In the genomic region with DNA sequence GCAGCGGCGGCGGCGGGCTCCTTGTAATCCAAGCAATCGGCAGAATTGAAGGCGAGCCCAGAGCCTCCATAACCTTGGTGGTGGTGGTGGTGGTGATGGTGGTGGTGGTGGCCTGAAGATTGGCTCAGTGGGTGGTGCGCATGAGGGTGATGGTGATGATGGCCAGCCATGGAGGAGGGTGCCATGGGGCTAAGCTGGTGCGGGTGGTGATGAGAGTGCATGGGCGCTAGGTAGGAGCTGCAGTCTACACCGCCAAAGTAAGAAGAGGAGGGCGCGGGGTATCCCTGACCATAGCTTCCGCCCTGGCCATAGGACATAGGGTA, we compare ENCODE assay signal across 8 mouse cellular contexts. TPM values are rescaled to one million over a fixed set of nuclear protein-coding genes. Genes with fewer than 3 reads are reported as not detected.
DNase-seq lines count a peak whose midpoint lies in the region; ATAC-seq and TF ChIP-seq lines count a peak whose summit lies in the region.

No protein-coding gene starts in this region.

- no peak for DNase-seq in heart, postnatal 36 days
- no peak for DNase-seq in frontal cortex, adult 2 months (ENCODE audit: extremely low spot score in 1 of 2, low spot score in 1 of 2)

- H3K9me3 ChIP-seq in heart, embryonic 15.5 days (replicated peaks): no peaks in the 10 kb centered on the region
- H3K9me3 ChIP-seq in E14TG2a.4 (ENCODE audit: low read length): peaks cover 10% of the 10 kb centered on the region
- H3K9me3 ChIP-seq in forebrain, embryonic 12.5 days: no peaks in the 10 kb centered on the region
- H3K9me3 ChIP-seq in limb, embryonic 13.5 days: no peaks in the 10 kb centered on the region

- ATAC-seq in heart, embryonic 15.5 days (replicated peaks; ENCODE audit: insufficient number of reproducible peaks, insufficient read depth, low FRiP score, low read depth): no peak
- peak; percentile 0; the same call in 1 of the 2 replicates for ATAC-seq in forebrain, embryonic 12.5 days (ENCODE audit: low FRiP score)
- no peak for ATAC-seq in limb, embryonic 13.5 days (ENCODE audit: low FRiP score, low read depth)
- ATAC-seq in CD4-positive, CD25-positive, alpha-beta regulatory T cell, adult 4 months: no peak
- ATAC-seq in monocyte, adult 5-6 weeks (replicated peaks; ENCODE audit: insufficient number of reproducible peaks, low FRiP score, low TSS enrichment, poor library complexity, severe bottlenecking): no peak

- peaks cover 92% of the 10 kb centered on the region for H3K27me3 ChIP-seq in heart, embryonic 15.5 days
- H3K27me3 ChIP-seq in E14TG2a.4 (ENCODE audit: insufficient read depth, low read length): peaks cover 90% of the 10 kb centered on the region
- H3K27me3 ChIP-seq in forebrain, embryonic 12.5 days: peaks cover 57% of the 10 kb centered on the region
- H3K27me3 ChIP-seq in limb, embryonic 13.5 days: peaks cover 92% of the 10 kb centered on the region

- 3% methylated on average over 13 of the region's 13 CpGs for WGBS in heart, embryonic 15.5 days
- 17% methylated on average over 13 of the region's 13 CpGs for WGBS in forebrain, embryonic 12.5 days
- 2% methylated on average over 13 of the region's 13 CpGs for WGBS in limb, embryonic 13.5 days

- no peaks in the 10 kb centered on the region for H3K36me3 ChIP-seq in heart, embryonic 15.5 days
- H3K36me3 ChIP-seq in E14TG2a.4 (ENCODE audit: insufficient read depth, low read length): no peaks in the 10 kb centered on the region
- H3K36me3 ChIP-seq in forebrain, embryonic 12.5 days (replicated peaks): peaks cover 12% of the 10 kb centered on the region; the same call in 1 of the 2 replicates
- no peaks in the 10 kb centered on the region for H3K36me3 ChIP-seq in limb, embryonic 13.5 days

- no peak overlapping the region for H3K27ac ChIP-seq in heart, embryonic 15.5 days
- H3K27ac ChIP-seq in forebrain, embryonic 12.5 days: peak overlapping the region; percentile 86
- H3K27ac ChIP-seq in limb, embryonic 13.5 days: no peak overlapping the region

- intact Hi-C loops in heart, postnatal 36 days (cut with DNase I): no loop called here

- H3K4me3 ChIP-seq in heart, embryonic 15.5 days: peak overlapping the region; percentile 43
- peak overlapping the region; percentile 67 for H3K4me3 ChIP-seq in E14TG2a.4 (replicated peaks; ENCODE audit: low read length)
- peak overlapping the region; percentile 79 for H3K4me3 ChIP-seq in forebrain, embryonic 12.5 days (replicated peaks)
- H3K4me3 ChIP-seq in limb, embryonic 13.5 days: peak overlapping the region; percentile 32

- H3K4me1 ChIP-seq in heart, embryonic 15.5 days (replicated peaks): peaks cover 39% of the 10 kb centered on the region
- H3K4me1 ChIP-seq in E14TG2a.4 (replicated peaks; ENCODE audit: low read depth, low read length): peaks cover 55% of the 10 kb centered on the region
- H3K4me1 ChIP-seq in forebrain, embryonic 12.5 days: peaks cover 72% of the 10 kb centered on the region
- H3K4me1 ChIP-seq in limb, embryonic 13.5 days: peaks cover 33% of the 10 kb centered on the region

- peak overlapping the region; percentile 69 for H3K4me2 ChIP-seq in heart, embryonic 15.5 days
- peak overlapping the region; percentile 78 for H3K4me2 ChIP-seq in forebrain, embryonic 12.5 days
- H3K4me2 ChIP-seq in limb, embryonic 13.5 days (replicated peaks): peak overlapping the region; percentile 57

- 0 out of 2 replicates have a peak overlapping the region, but pooled peaks have one; percentile 7 for H3K9ac ChIP-seq in heart, embryonic 15.5 days
- H3K9ac ChIP-seq in forebrain, embryonic 12.5 days: peak overlapping the region; percentile 97
- no peak overlapping the region for H3K9ac ChIP-seq in limb, embryonic 13.5 days

- no peak for TF ChIP-seq CTCF in E14TG2a.4 (conservative IDR thresholded peaks at IDR 0.05; ENCODE audit: low read length)

RNA-seq across cellular contexts. Expression of a gene that starts 6.4 kb away (rescaled TPM):
- 0.15 and 0.46 TPM in 2 replicates for polyA plus RNA-seq in heart, embryonic 15.5 days (2015; fragmentation: Nextera tagmentation; extraction: Ambion mirVana)
- total RNA-seq in heart, postnatal 36 days (2021): not detected
- polyA plus RNA-seq in forebrain, embryonic 12.5 days (2016; fragmentation: Nextera tagmentation; extraction: Ambion mirVana): 34.2 and 34.9 TPM in 2 replicates
- 1.5 and 1.6 TPM in 2 replicates for polyA plus RNA-seq in limb, embryonic 13.5 days (2015; fragmentation: Nextera tagmentation; extraction: Ambion mirVana)
- not detected for polyA plus RNA-seq in CD4-positive, CD25-positive, alpha-beta regulatory T cell, adult 4 months (2017; shearing (Covaris generic))
- polyA plus RNA-seq in frontal cortex, adult 2 months (2012; rRNA removed): 3.5 and 3.7 TPM in 2 replicates
- not detected in 3 replicates for total RNA-seq in monocyte, adult 5-6 weeks (2017)
